Mouse (Mus musculus): ENCODE results near the gene Actn3. TPM values are rescaled to one million over a fixed set of nuclear protein-coding genes. Genes with fewer than 3 reads are reported as not detected.
"Not testable (repeated sequence)": the region's sequence is repeated elsewhere in the genome, so short reads cannot be mapped to it uniquely, and the experiment has no call there.

Gene Actn3
- polyA plus RNA-seq, 1 experiment from 2014 or later, result 9.5 TPM

DNA sequence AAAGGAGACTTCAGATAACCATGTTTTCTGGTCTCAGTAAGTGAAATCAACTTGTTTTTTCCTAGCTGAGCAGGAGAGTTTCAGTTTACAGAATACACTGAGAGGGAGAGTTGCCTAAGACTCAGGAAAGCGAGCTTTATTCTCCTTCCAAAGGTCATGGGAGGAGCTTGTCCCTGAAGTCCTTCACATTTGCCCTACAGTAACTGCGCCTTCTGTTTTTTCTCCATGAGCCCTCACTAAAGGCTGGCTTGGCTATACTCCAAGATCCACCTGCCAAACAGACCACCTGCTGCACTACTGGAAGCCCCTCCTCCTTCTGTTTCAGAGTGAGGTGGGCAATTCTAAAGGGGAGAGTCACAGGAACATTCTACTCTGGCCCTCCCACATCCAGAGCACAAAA, 41.6 kb downstream of the Actn3 start:
- H3K9me3 ChIP-seq, result no peaks in the 10 kb centered on the region
- no peak overlapping the region for H3K9ac ChIP-seq
- H3K4me3 ChIP-seq, result no peak overlapping the region
- WGBS, result 73% methylated on average over 2 of the region's 2 CpGs
- no peak for ATAC-seq (ENCODE audit: insufficient number of reproducible peaks, low FRiP score, low TSS enrichment, low read depth)
- no peak overlapping the region for H3K27ac ChIP-seq
- H3K36me3 ChIP-seq, result peaks cover 7% of the 10 kb centered on the region; the same call in 1 of the 2 replicates
- H3K4me2 ChIP-seq, result no peak overlapping the region
- peaks cover 16% of the 10 kb centered on the region for H3K4me1 ChIP-seq
- peaks cover 15% of the 10 kb centered on the region for H3K27me3 ChIP-seq

DNA sequence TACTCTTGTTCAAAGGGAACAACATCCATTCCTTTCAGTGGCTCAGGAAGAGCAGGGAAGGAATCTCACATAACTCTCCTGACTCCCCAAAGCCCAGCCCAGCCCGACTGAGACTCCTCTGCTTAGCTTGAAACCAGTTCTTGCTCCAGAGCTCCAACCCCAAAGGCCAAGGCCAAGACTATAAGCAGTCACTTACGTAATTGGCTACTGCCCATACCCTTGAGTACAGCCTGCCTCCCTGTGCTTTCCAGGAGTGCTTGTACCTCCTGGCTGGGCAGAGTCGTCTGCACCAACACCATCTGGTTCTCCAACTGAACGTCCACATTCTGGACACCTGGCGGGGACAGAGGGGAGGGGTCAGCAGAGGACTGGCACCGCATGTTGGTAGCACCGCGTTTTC, 43.7 kb downstream of the Actn3 start:
- no peak overlapping the region for H3K27ac ChIP-seq
- no peak overlapping the region for H3K4me3 ChIP-seq
- no peaks in the 10 kb centered on the region for H3K9me3 ChIP-seq
- ATAC-seq (ENCODE audit: insufficient number of reproducible peaks, low FRiP score, low TSS enrichment, low read depth), result no peak
- no peak overlapping the region for H3K4me2 ChIP-seq
- no peaks in the 10 kb centered on the region for H3K27me3 ChIP-seq
- 79% methylated on average over 8 of the region's 8 CpGs for WGBS
- no peak overlapping the region for H3K9ac ChIP-seq
- H3K36me3 ChIP-seq, result peaks cover 16% of the 10 kb centered on the region; the same call in 1 of the 2 replicates
- peaks cover 9% of the 10 kb centered on the region for H3K4me1 ChIP-seq

DNA sequence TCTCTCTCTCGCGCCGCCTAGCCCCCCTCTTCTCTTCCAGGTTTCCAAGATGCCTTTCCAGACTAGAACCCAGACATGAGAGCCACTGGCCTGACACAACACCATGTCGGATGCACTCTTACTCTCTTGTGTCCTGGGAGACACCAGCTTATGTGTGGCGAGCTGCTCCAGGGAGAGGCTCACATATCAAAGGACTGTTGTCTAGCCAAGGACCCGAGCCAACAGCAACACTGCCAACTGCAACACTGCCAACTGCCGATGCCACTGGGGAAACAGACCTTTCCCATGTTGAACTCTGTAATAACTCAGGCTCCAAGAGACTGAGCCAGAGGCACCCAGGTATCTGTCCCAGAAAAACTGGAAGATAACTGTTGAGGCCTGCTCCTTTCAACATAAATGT, 48.6 kb downstream of the Actn3 start:
- WGBS, result 55% methylated on average over 7 of the region's 7 CpGs
- Histone ChIP-seq H3K4me3 (no peak overlapping the region), H3K4me1 (no peaks in the 10 kb centered on the region), H3K27me3 (no peaks in the 10 kb centered on the region), H3K4me2 (no peak overlapping the region), H3K36me3 (peaks cover 34% of the 10 kb centered on the region), H3K9ac (no peak overlapping the region), H3K9me3 (no peaks in the 10 kb centered on the region), H3K27ac (no peak overlapping the region)
- ATAC-seq (ENCODE audit: insufficient number of reproducible peaks, low FRiP score, low TSS enrichment, low read depth), result no peak

DNA sequence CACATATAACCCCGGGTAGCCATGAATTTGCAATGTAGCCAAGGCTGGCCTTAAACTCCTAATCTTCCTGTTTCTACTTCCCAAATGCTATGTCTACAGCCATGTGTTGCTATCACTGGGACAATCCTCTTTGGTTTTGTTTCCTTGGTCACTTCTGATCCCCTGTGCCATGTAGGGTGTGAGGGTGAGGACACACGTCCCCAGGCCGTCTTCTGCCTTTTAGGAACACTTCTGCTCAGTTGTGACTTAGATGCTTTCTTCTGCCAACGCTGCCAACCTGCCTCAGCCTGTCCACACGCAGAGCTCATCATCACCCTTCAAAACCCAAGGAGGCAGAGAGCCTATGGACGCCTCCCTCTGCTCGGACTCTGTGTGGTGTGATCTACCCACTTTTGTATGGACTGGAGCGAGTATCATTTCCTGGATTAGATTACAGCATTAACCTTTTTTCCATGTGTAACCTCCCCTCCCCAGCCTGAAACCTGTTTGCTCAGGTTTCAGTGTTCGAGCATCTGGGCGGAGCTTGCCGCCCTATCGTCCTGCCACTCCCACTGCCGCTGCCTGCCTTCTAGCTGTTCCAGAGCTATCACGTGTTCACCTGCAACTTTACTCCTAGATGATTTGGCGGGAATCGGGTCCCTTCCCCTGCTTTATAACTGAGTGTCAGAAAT, 49.1 kb downstream of the Actn3 start:
- H3K9me3 ChIP-seq, result no peaks in the 10 kb centered on the region
- no peaks in the 10 kb centered on the region for H3K27me3 ChIP-seq
- WGBS, result 48% methylated on average over 16 of the region's 16 CpGs
- peaks cover 36% of the 10 kb centered on the region for H3K36me3 ChIP-seq
- no peak overlapping the region for H3K4me2 ChIP-seq
- H3K4me3 ChIP-seq, result no peak overlapping the region
- H3K9ac ChIP-seq, result no peak overlapping the region
- no peak overlapping the region for H3K27ac ChIP-seq
- no peak for ATAC-seq (ENCODE audit: insufficient number of reproducible peaks, low FRiP score, low TSS enrichment, low read depth)
- H3K4me1 ChIP-seq, result no peaks in the 10 kb centered on the region

DNA sequence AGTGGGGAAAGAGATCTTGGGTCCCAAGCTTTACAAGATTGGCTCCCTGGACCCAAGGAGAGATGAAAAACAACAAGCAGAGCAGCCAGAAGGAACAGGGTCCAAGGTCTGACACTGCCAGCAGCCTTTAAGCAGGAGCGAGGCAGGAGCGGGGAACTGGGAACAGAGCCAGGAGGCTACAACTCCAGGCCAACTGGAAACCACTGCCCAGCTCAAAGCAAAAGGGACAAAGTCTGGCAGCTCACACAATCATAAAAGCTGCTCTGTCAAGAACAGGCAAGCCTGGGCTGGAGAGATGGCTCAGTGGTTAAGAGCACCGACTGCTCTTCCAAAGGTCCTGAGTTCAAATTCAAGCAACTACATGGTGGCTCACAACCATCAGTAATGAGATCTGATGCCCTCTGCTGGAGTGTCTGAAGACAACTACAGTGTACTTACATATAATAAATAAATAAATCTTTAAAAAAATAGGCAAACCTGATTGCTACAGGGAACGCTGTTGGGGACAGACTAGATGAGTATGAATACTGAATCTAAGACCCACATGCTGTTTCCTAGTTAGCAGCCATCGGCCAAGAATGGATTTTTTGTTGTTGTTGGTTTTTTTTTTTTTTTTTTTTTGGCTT, 56.9 kb downstream of the Actn3 start:
- H3K4me2 ChIP-seq, result no peak overlapping the region
- peaks cover 18% of the 10 kb centered on the region for H3K36me3 ChIP-seq
- no peaks in the 10 kb centered on the region for H3K27me3 ChIP-seq
- no peaks in the 10 kb centered on the region for H3K9me3 ChIP-seq
- H3K9ac ChIP-seq, result no peak overlapping the region
- H3K4me1 ChIP-seq, result peaks cover 3% of the 10 kb centered on the region; the same call in 1 of the 2 replicates
- no peak overlapping the region for H3K27ac ChIP-seq
- no peak overlapping the region for H3K4me3 ChIP-seq
- 59% methylated on average over 5 of the region's 5 CpGs for WGBS
- ATAC-seq (ENCODE audit: insufficient number of reproducible peaks, low FRiP score, low TSS enrichment, low read depth), result peak; percentile 71; the same call in 1 of the 2 replicates

DNA sequence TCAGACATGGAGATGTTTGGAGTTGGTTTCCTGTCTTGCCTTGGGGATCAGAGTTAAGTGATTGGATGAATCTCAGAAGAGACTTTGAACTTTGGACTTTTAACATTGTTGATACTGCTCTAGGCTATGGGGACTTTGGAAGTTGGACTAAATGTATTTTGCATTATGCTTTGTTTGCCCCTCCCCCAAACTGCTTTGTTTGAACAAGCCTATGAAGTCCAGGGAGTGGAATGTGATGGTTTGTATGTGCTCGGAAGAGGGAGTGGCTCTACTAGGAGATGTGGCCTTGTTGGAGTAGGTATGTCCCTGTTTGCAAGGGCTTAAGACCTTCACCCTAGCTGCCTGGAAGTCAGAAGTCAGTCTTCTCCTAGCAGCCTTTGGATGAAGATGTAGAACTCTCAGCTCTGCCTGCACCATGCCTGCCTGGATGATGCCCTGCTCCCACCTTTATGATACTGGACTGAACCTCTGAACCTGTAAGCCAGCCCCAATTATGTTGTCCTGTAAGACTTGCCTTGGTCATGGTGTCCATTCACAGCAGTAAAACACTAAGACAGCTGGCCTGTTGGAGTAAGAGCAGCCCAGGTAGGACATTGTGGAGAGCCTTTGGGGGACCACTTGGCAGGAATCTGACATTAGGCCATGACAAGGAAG, 60.4 kb downstream of the Actn3 start:
- 52% methylated on average over 1 of the region's 1 CpGs for WGBS
- H3K27me3 ChIP-seq, result no peaks in the 10 kb centered on the region
- no peak overlapping the region for H3K9ac ChIP-seq
- H3K27ac ChIP-seq, result no peak overlapping the region
- no peak overlapping the region for H3K4me2 ChIP-seq
- H3K9me3 ChIP-seq, result no peaks in the 10 kb centered on the region
- H3K4me1 ChIP-seq, result peaks cover 3% of the 10 kb centered on the region; the same call in 1 of the 2 replicates
- ATAC-seq (ENCODE audit: insufficient number of reproducible peaks, low FRiP score, low TSS enrichment, low read depth), result no peak
- H3K4me3 ChIP-seq, result no peak overlapping the region
- no peaks in the 10 kb centered on the region for H3K36me3 ChIP-seq

DNA sequence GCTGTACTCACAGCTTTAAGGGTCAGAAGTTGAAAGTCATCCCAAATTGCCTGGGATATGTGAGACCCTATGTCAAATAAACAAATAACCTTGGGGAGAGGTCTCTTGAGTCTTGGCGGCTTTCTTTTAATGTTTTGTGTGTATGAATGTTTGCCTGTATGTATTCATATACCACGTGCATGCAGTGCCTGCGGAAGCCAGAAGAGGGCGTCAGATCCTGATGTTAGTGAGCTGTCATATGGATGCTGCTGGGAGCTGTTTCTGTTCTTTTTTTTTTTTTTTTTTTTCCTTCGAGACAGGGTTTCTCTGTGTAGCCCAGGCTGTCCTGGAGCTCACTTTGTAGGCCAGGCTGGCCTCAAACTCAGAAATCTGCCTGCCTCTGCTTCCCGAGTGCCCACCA, 64.7 kb downstream of the Actn3 start:
- Histone ChIP-seq H3K27me3 (no peaks in the 10 kb centered on the region), H3K4me3 (no peak overlapping the region), H3K9me3 (no peaks in the 10 kb centered on the region), H3K4me1 (peaks cover 20% of the 10 kb centered on the region), H3K4me2 (no peak overlapping the region), H3K9ac (no peak overlapping the region), H3K27ac (no peak overlapping the region), H3K36me3 (no peaks in the 10 kb centered on the region)
- WGBS, result 83% methylated on average over 5 of the region's 6 CpGs
- no peak for ATAC-seq (ENCODE audit: insufficient number of reproducible peaks, low FRiP score, low TSS enrichment, low read depth)

DNA sequence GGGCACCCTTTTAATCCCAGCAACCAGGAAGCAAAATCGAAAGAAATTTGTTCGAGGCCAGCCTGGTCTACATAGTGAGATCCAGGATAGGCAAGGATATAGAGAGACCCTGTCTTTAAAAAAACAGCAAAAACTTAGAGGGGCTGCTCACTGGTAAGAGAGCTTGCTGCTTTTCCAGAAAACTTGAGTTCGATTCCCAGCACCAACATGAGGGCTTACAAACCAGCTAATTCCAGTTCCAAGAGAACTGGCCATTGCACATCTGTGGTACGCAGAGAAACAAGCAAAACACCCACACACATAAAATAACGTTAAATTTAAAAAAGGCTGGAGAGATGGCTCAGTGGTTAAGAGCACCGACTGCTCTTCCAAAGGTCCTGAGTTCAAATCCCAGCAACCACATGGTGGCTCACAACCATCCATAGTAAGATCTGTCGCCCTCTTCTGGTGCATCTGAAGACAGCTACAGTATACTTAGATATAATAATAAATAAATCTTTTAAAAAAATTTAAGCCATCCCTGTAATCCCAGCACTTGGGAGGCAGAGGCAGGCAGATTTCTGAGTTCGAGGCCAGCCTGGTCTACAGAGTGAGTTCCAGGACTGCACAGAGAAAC, 65.3 kb downstream of the Actn3 start:
- not testable (repeated sequence) for H3K9ac ChIP-seq; ATAC-seq (ENCODE audit: insufficient number of reproducible peaks, low FRiP score, low TSS enrichment, low read depth); H3K9me3 ChIP-seq; H3K27me3 ChIP-seq; H3K36me3 ChIP-seq
- 76% methylated on average over 8 of the region's 8 CpGs for WGBS
- H3K4me1 ChIP-seq, result peaks cover 22% of the 10 kb centered on the region
- H3K27ac ChIP-seq, result peak overlapping the region; percentile 97
- peak overlapping the region; percentile 87 for H3K4me3 ChIP-seq
- peak overlapping the region; percentile 80 for H3K4me2 ChIP-seq

DNA sequence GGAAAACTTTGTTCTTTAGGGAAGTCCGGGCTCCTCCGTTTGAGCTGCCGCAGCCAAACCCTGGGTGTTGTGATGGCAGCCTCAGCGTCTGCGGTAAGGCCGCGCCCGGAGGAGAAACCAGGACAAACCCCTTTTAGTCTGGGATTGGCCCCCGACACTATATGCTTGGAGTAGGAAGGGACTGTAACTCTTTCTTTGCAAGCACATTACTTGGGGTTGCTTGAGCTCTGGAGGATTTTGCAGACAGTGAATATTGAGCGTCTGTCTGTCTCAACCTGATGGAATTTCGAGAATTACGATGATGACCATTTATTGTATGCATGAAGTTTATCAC, 65.8 kb downstream of the Actn3 start:
- Histone ChIP-seq H3K9ac (peak overlapping the region; percentile 76), H3K4me3 (peak overlapping the region; percentile 87), H3K36me3 (no peaks in the 10 kb centered on the region), H3K9me3 (no peaks in the 10 kb centered on the region), H3K27ac (peak overlapping the region; percentile 97), H3K4me2 (peak overlapping the region; percentile 80), H3K4me1 (peaks cover 22% of the 10 kb centered on the region), H3K27me3 (no peaks in the 10 kb centered on the region)
- WGBS, result 3% methylated on average over 12 of the region's 12 CpGs
- ATAC-seq (ENCODE audit: insufficient number of reproducible peaks, low FRiP score, low TSS enrichment, low read depth), result peak; percentile 60

Other genes with a start within 250 kb of the Actn3 start
- 2.9 and 4.0 TPM in 2 replicates for gene Gm960, start 179.2 kb downstream of the Actn3 start, polyA plus RNA-seq (2015; fragmentation: Nextera tagmentation; extraction: Ambion mirVana)
- gene Sptbn2, start 166.7 kb downstream of the Actn3 start, polyA plus RNA-seq (2015; fragmentation: Nextera tagmentation; extraction: Ambion mirVana), result 5.5 TPM in 2 replicates
- 56.3 and 56.9 TPM in 2 replicates for gene Rbm4b, start 121.4 kb downstream of the Actn3 start, polyA plus RNA-seq (2015; fragmentation: Nextera tagmentation; extraction: Ambion mirVana)
- gene Rbm4, start 84.0 kb downstream of the Actn3 start, polyA plus RNA-seq (2015; fragmentation: Nextera tagmentation; extraction: Ambion mirVana), result 60.3 and 63.0 TPM in 2 replicates
- 31.2 and 31.5 TPM in 2 replicates for gene Gm21992, start 66.3 kb downstream of the Actn3 start, polyA plus RNA-seq (2015; fragmentation: Nextera tagmentation; extraction: Ambion mirVana)
- gene Rbm14, start 66.3 kb downstream of the Actn3 start, polyA plus RNA-seq (2015; fragmentation: Nextera tagmentation; extraction: Ambion mirVana), result 70.3 and 70.7 TPM in 2 replicates
- gene Ccs, start 38.6 kb downstream of the Actn3 start, polyA plus RNA-seq (2015; fragmentation: Nextera tagmentation; extraction: Ambion mirVana), result 63.7 and 63.9 TPM in 2 replicates
- 0.16 TPM in 1 of 2 replicates, not detected in the other for gene Ccdc87, start 38.5 kb downstream of the Actn3 start, polyA plus RNA-seq (2015; fragmentation: Nextera tagmentation; extraction: Ambion mirVana)
- gene Ctsf, start 22.8 kb downstream of the Actn3 start, polyA plus RNA-seq (2015; fragmentation: Nextera tagmentation; extraction: Ambion mirVana), result 48.6 and 49.4 TPM in 2 replicates
- 9.9 and 11.4 TPM in 2 replicates for gene Zdhhc24, start 759 bp upstream of the Actn3 start, polyA plus RNA-seq (2015; fragmentation: Nextera tagmentation; extraction: Ambion mirVana)
- gene Bbs1, start 28.7 kb upstream of the Actn3 start, polyA plus RNA-seq (2015; fragmentation: Nextera tagmentation; extraction: Ambion mirVana), result 3.0 and 3.3 TPM in 2 replicates
- 127 and 135 TPM in 2 replicates for gene Dpp3, start 50.4 kb upstream of the Actn3 start, polyA plus RNA-seq (2015; fragmentation: Nextera tagmentation; extraction: Ambion mirVana)
- gene Peli3, start 65.2 kb upstream of the Actn3 start, polyA plus RNA-seq (2015; fragmentation: Nextera tagmentation; extraction: Ambion mirVana), result 2.6 and 4.0 TPM in 2 replicates
- gene Mrpl11, start 84.2 kb upstream of the Actn3 start, polyA plus RNA-seq (2015; fragmentation: Nextera tagmentation; extraction: Ambion mirVana), result 80.5 and 83.4 TPM in 2 replicates
- not detected in 2 replicates for gene Npas4, start 112.4 kb upstream of the Actn3 start, polyA plus RNA-seq (2015; fragmentation: Nextera tagmentation; extraction: Ambion mirVana)
- gene Slc29a2, start 146.0 kb upstream of the Actn3 start, polyA plus RNA-seq (2015; fragmentation: Nextera tagmentation; extraction: Ambion mirVana), result 4.4 and 5.2 TPM in 2 replicates
- gene B4gat1, start 160.9 kb upstream of the Actn3 start, polyA plus RNA-seq (2015; fragmentation: Nextera tagmentation; extraction: Ambion mirVana), result 45.1 and 47.9 TPM in 2 replicates
- 2.5 and 3.0 TPM in 2 replicates for gene AC124502.3, start 161.0 kb upstream of the Actn3 start, polyA plus RNA-seq (2015; fragmentation: Nextera tagmentation; extraction: Ambion mirVana)
- 41.6 and 42.4 TPM in 2 replicates for gene Brms1, start 163.4 kb upstream of the Actn3 start, polyA plus RNA-seq (2015; fragmentation: Nextera tagmentation; extraction: Ambion mirVana)
- 2.6 and 3.2 TPM in 2 replicates for gene Rin1, start 172.6 kb upstream of the Actn3 start, polyA plus RNA-seq (2015; fragmentation: Nextera tagmentation; extraction: Ambion mirVana)
- gene Cd248, start 190.2 kb upstream of the Actn3 start, polyA plus RNA-seq (2015; fragmentation: Nextera tagmentation; extraction: Ambion mirVana), result 95.9 and 117 TPM in 2 replicates
- gene Tmem151a, start 207.6 kb upstream of the Actn3 start, polyA plus RNA-seq (2015; fragmentation: Nextera tagmentation; extraction: Ambion mirVana), result 1.0 and 2.2 TPM in 2 replicates
- gene Yif1a, start 210.6 kb upstream of the Actn3 start, polyA plus RNA-seq (2015; fragmentation: Nextera tagmentation; extraction: Ambion mirVana), result 126 and 140 TPM in 2 replicates
- gene Cnih2, start 220.6 kb upstream of the Actn3 start, polyA plus RNA-seq (2015; fragmentation: Nextera tagmentation; extraction: Ambion mirVana), result 17.6 and 26.3 TPM in 2 replicates
- 239 and 270 TPM in 2 replicates for gene Rab1b, start 229.2 kb upstream of the Actn3 start, polyA plus RNA-seq (2015; fragmentation: Nextera tagmentation; extraction: Ambion mirVana)
- gene Klc2, start 240.7 kb upstream of the Actn3 start, polyA plus RNA-seq (2015; fragmentation: Nextera tagmentation; extraction: Ambion mirVana), result 13.0 and 16.9 TPM in 2 replicates

Measured in limb, embryonic 15.5 days (tissue).